Mouse (Mus musculus) mature B cell (primary cell): ENCODE data around the gene Lmod3.
"Not testable (repeated sequence)": the region's sequence is repeated elsewhere in the genome, so short reads cannot be mapped to it uniquely, and the experiment has no call there.

Experiments used
- in situ Hi-C: fragments of 300-500 bp; cut with MboI; formaldehyde crosslinking; loops from 2 replicates; pipeline ENCODE4 v1.14.3; 2019

Gene Lmod3

GRCm38 (mm10) chr6:97276890-97277497 is 24.4 kb upstream of the Lmod3 start:
- in situ Hi-C loops, result loop anchor here (5.0 to 25.0 kb wide), 2 partner anchors 135 to 245 kb away; no protein-coding TSS in a partner anchor

- in situ Hi-C loops, result loop anchor here (5.0 to 25.0 kb wide), 2 partner anchors 136 to 246 kb away; no protein-coding TSS in a partner anchor
Observed at GRCm38 (mm10) chr6:97276366-97276765, 23.8 kb upstream of the Lmod3 start.

- in situ Hi-C loops, result loop anchor here (5.0 to 25.0 kb wide), 2 partner anchors 137 to 247 kb away; no protein-coding TSS in a partner anchor
Observed at GRCm38 (mm10) chr6:97275760-97276159, 23.2 kb upstream of the Lmod3 start.

GRCm38 (mm10) chr6:97273777-97274176 is 21.2 kb upstream of the Lmod3 start:
- in situ Hi-C loops, result no loop called here

- in situ Hi-C loops, result no loop called here
Observed at GRCm38 (mm10) chr6:97273058-97273710, 20.6 kb upstream of the Lmod3 start.

- in situ Hi-C loops, result no loop called here
Observed at GRCm38 (mm10) chr6:97272349-97272748, 19.8 kb upstream of the Lmod3 start.

- in situ Hi-C loops, result no loop called here
Observed at GRCm38 (mm10) chr6:97269596-97269995, 17.0 kb upstream of the Lmod3 start.

GRCm38 (mm10) chr6:97267132-97267531 is 14.6 kb upstream of the Lmod3 start:
- in situ Hi-C loops, result no loop called here

GRCm38 (mm10) chr6:97266661-97267060 is 14.1 kb upstream of the Lmod3 start:
- in situ Hi-C loops, result no loop called here

GRCm38 (mm10) chr6:97265705-97266104 is 13.1 kb upstream of the Lmod3 start:
- in situ Hi-C loops, result no loop called here

- in situ Hi-C loops, result no loop called here
Observed at GRCm38 (mm10) chr6:97265240-97265639, 12.7 kb upstream of the Lmod3 start.

GRCm38 (mm10) chr6:97263750-97264149 is 11.2 kb upstream of the Lmod3 start:
- in situ Hi-C loops, result not testable (repeated sequence)

- in situ Hi-C loops, result no loop called here
Observed at GRCm38 (mm10) chr6:97262229-97262628, 9.7 kb upstream of the Lmod3 start.

GRCm38 (mm10) chr6:97259926-97260325 is 7.4 kb upstream of the Lmod3 start:
- in situ Hi-C loops, result not testable (repeated sequence)

- in situ Hi-C loops, result no loop called here
Observed at GRCm38 (mm10) chr6:97258489-97258888, 5.9 kb upstream of the Lmod3 start.

GRCm38 (mm10) chr6:97252086-97252485 is 473 bp downstream of the Lmod3 start:
- in situ Hi-C loops, result no loop called here

GRCm38 (mm10) chr6:97250966-97251365 is 1.6 kb downstream of the Lmod3 start:
- in situ Hi-C loops, result no loop called here

- in situ Hi-C loops, result no loop called here
Observed at GRCm38 (mm10) chr6:97245200-97245599, 7.4 kb downstream of the Lmod3 start.

GRCm38 (mm10) chr6:97242522-97242921 is 10.0 kb downstream of the Lmod3 start:
- in situ Hi-C loops, result no loop called here

- in situ Hi-C loops, result no loop called here
Observed at GRCm38 (mm10) chr6:97240092-97240491, 12.5 kb downstream of the Lmod3 start.

- in situ Hi-C loops, result no loop called here
Observed at GRCm38 (mm10) chr6:97239360-97239759, 13.2 kb downstream of the Lmod3 start.

GRCm38 (mm10) chr6:97236088-97236487 is 16.5 kb downstream of the Lmod3 start:
- in situ Hi-C loops, result no loop called here

- in situ Hi-C loops, result no loop called here
Observed at GRCm38 (mm10) chr6:97234911-97235668, 17.5 kb downstream of the Lmod3 start.
